Mouse (Mus musculus) MEL (cell line): ENCODE data around the gene Rpl35. TPM values are rescaled to one million over a fixed set of nuclear protein-coding genes. Genes with fewer than 3 reads are reported as not detected.

Source experiments
- DNase-seq: peaks from one replicate; pipeline ENCODE4 v3.0.0; 2011; ENCODE audit warnings: low read depth, low spot score
- H3K27ac ChIP-seq: 2 replicates; pipeline ENCODE4 v1.5.1; 2012; ENCODE audit warnings: low read depth, mild to moderate bottlenecking, control low read depth, low read length, moderate library complexity; ENCODE audit not compliant: control insufficient read depth
- H3K27me3 ChIP-seq, 2 experiments: fragments of 150-350 bp in 1 of 2; sonication (generic) in 1 of 2; 2 replicates each; pipeline ENCODE4 v1.6.1; 2012; ENCODE audit warnings: low read length in 2 of 2, mild to moderate bottlenecking in 2 of 2, improper control_type of control experiment in 1 of 2, moderate library complexity in 1 of 2; ENCODE audit not compliant: insufficient read depth in 2 of 2, control insufficient read depth in 1 of 2
- H3K36me3 ChIP-seq, 2 experiments: 2 replicates each; pipeline ENCODE4 v1.6.1; 2012 to 2014; ENCODE audit warnings: low read length in 2 of 2, improper control_type of control experiment in 1 of 2, inconsistent platforms in 1 of 2, mild to moderate bottlenecking in 1 of 2; ENCODE audit not compliant: insufficient read depth in 2 of 2, control insufficient read depth in 1 of 2
- H3K4me1 ChIP-seq, 2 experiments: fragments of 150-350 bp in 1 of 2; sonication (generic) in 1 of 2; 2 replicates each; pipeline ENCODE4 v1.6.1; 2012; ENCODE audit warnings: low read length in 2 of 2, improper control_type of control experiment in 1 of 2, mild to moderate bottlenecking in 1 of 2; ENCODE audit not compliant: insufficient read depth in 2 of 2, control insufficient read depth in 1 of 2
- H3K4me3 ChIP-seq, 2 experiments: fragments of 150-350 bp in 1 of 2; sonication (generic) in 1 of 2; 2 replicates each; pipeline ENCODE4 v1.5.1; 2012; ENCODE audit warnings: low read depth in 2 of 2, low read length in 2 of 2, mild to moderate bottlenecking in 2 of 2, moderate library complexity in 2 of 2, control low read depth in 1 of 2, improper control_type of control experiment in 1 of 2; ENCODE audit not compliant: control insufficient read depth in 1 of 2, insufficient read depth in 1 of 2
- H3K79me2 ChIP-seq: 2 replicates; pipeline ENCODE4 v1.6.1; 2012; ENCODE audit warnings: mild to moderate bottlenecking, low read length, moderate library complexity; ENCODE audit not compliant: control insufficient read depth, poor library complexity, insufficient read depth
- H3K9ac ChIP-seq: 2 replicates; pipeline ENCODE4 v1.6.1; 2012; ENCODE audit warnings: low read depth, mild to moderate bottlenecking, control low read depth, low read length, moderate library complexity; ENCODE audit not compliant: control insufficient read depth, poor library complexity, severe bottlenecking
- H3K9me3 ChIP-seq: fragments of 150-350 bp; sonication (generic); replicated peaks from 2 replicates; pipeline ENCODE4 v1.6.1; 2012; ENCODE audit warnings: mild to moderate bottlenecking, low read length, improper control_type of control experiment, moderate library complexity; ENCODE audit not compliant: insufficient read depth
- CTCF ChIP-seq, 3 experiments: IDR thresholded peaks in 2 of 3; conservative IDR thresholded peaks in 1 of 3; 2 replicates each; pipeline ENCODE4 v1.5.1; 2011 to 2012; ENCODE audit warnings: low read length in 3 of 3, low read depth in 2 of 3, mild to moderate bottlenecking in 2 of 3, improper control_type of control experiment in 1 of 3, inconsistent platforms in 1 of 3, mixed read lengths in 1 of 3, moderate library complexity in 1 of 3; ENCODE audit not compliant: control insufficient read depth in 1 of 3, insufficient read depth in 1 of 3, poor library complexity in 1 of 3, severe bottlenecking in 1 of 3
- E2F4 ChIP-seq: IDR thresholded peaks from 2 replicates; pipeline ENCODE4 v1.6.1; 2011; ENCODE audit warnings: low read depth, low read length, improper control_type of control experiment, borderline replicate concordance
- EP300 ChIP-seq, 2 experiments: IDR thresholded peaks; 2 replicates each; pipeline ENCODE4 v1.6.1; 2011; ENCODE audit warnings: improper control_type of control experiment in 2 of 2, low read length in 2 of 2, low read depth in 1 of 2, mild to moderate bottlenecking in 1 of 2
- ETS1 ChIP-seq: IDR thresholded peaks from 2 replicates; pipeline ENCODE4 v1.6.1; 2012; ENCODE audit warnings: low read depth, mild to moderate bottlenecking, inconsistent platforms, low read length, improper control_type of control experiment, moderate library complexity
- GATA1 ChIP-seq: IDR thresholded peaks from 2 replicates; pipeline ENCODE4 v1.6.1; 2011; ENCODE audit warnings: low read depth, low read length, improper control_type of control experiment
- HCFC1 ChIP-seq: IDR thresholded peaks from 2 replicates; pipeline ENCODE4 v1.6.1; 2012; ENCODE audit warnings: low read depth, mild to moderate bottlenecking, inconsistent platforms, low read length, improper control_type of control experiment, moderate library complexity
- KAT2A ChIP-seq: conservative IDR thresholded peaks from 2 replicates; pipeline ENCODE4 v1.6.1; 2012; ENCODE audit warnings: low read depth, low read length, improper control_type of control experiment, inconsistent platforms
- MYB ChIP-seq: IDR thresholded peaks from 2 replicates; pipeline ENCODE4 v1.6.1; 2011; ENCODE audit warnings: mild to moderate bottlenecking, low read depth, low read length, improper control_type of control experiment
- NELFE ChIP-seq: IDR thresholded peaks from 2 replicates; pipeline ENCODE4 v1.6.1; 2011; ENCODE audit warnings: low read depth, low read length, improper control_type of control experiment
- NRF1 ChIP-seq: IDR thresholded peaks from 2 replicates; pipeline ENCODE4 v1.6.1; 2014; ENCODE audit warnings: low read depth, mild to moderate bottlenecking, inconsistent platforms, low read length, improper control_type of control experiment, moderate library complexity; ENCODE audit not compliant: poor library complexity, insufficient read depth, severe bottlenecking
- POLR2AphosphoS5 ChIP-seq: IDR thresholded peaks from 2 replicates; pipeline ENCODE4 v1.6.1; 2012; ENCODE audit warnings: low read depth, borderline replicate concordance, mild to moderate bottlenecking, inconsistent platforms, low read length, moderate library complexity, mixed read lengths
- RAD21 ChIP-seq: IDR thresholded peaks from 2 replicates; pipeline ENCODE4 v1.6.1; 2011; ENCODE audit warnings: mild to moderate bottlenecking, low read depth, low read length, improper control_type of control experiment
- SIN3A ChIP-seq: IDR thresholded peaks from 2 replicates; pipeline ENCODE4 v1.6.1; 2012; ENCODE audit warnings: low read length, improper control_type of control experiment, inconsistent platforms
- SMC3 ChIP-seq: IDR thresholded peaks from 2 replicates; pipeline ENCODE4 v1.6.1; 2011; ENCODE audit warnings: low read depth, low read length, improper control_type of control experiment
- TAL1 ChIP-seq: IDR thresholded peaks from 2 replicates; pipeline ENCODE4 v1.6.1; 2012; ENCODE audit warnings: mild to moderate bottlenecking, inconsistent platforms, low read length, moderate library complexity, mixed read lengths
- TCF12 ChIP-seq: IDR thresholded peaks from 2 replicates; pipeline ENCODE4 v1.6.1; 2014; ENCODE audit warnings: low read depth, mild to moderate bottlenecking, inconsistent platforms, low read length, improper control_type of control experiment, moderate library complexity
- UBTF ChIP-seq: IDR thresholded peaks from 2 replicates; pipeline ENCODE4 v1.6.1; 2012; ENCODE audit warnings: low read depth, mild to moderate bottlenecking, inconsistent platforms, low read length, improper control_type of control experiment, moderate library complexity, borderline replicate concordance; ENCODE audit not compliant: insufficient read depth
- USF2 ChIP-seq, 2 experiments: IDR thresholded peaks; 2 replicates each; pipeline ENCODE4 v1.6.1; 2011 to 2012; ENCODE audit warnings: improper control_type of control experiment in 2 of 2, low read length in 2 of 2, borderline replicate concordance in 1 of 2, inconsistent platforms in 1 of 2, low read depth in 1 of 2, mild to moderate bottlenecking in 1 of 2; ENCODE audit not compliant: insufficient read depth in 1 of 2
- ZMIZ1 ChIP-seq: IDR thresholded peaks from 2 replicates; pipeline ENCODE4 v1.6.1; 2012; ENCODE audit warnings: low read depth, mild to moderate bottlenecking, inconsistent platforms, low read length, improper control_type of control experiment, moderate library complexity
- ZNF384 ChIP-seq: IDR thresholded peaks from 2 replicates; pipeline ENCODE4 v1.6.1; 2012; ENCODE audit warnings: low read depth, mild to moderate bottlenecking, inconsistent platforms, low read length, improper control_type of control experiment
- polyA plus RNA-seq, 2 experiments: library from polyadenylated mRNA; stranded (reverse) in 1 of 2; unstranded in 1 of 2; fragments of >175 nt in 1 of 2; fragments of >200 nt in 1 of 2; gene quantifications; 2 replicates each; pipeline versions ENCODE4 v1.2.1 to v1.2.4; 2012; ENCODE audit warnings: low replicate concordance in 2 of 2, low read depth in 1 of 2; ENCODE audit not compliant: insufficient read length in 2 of 2, insufficient read depth in 1 of 2, missing spikeins in 1 of 2
- total RNA-seq: library from RNA; depleted of rRNA; stranded (reverse); fragments of 300-350 nt; gene quantifications from 2 replicates; pipeline ENCODE4 v1.2.3, GENCODE M21; 2012

Gene Rpl35
- total and polyA plus RNA-seq, 3 experiments, result 930 to 1,814 TPM; not detected in 1

DNA sequence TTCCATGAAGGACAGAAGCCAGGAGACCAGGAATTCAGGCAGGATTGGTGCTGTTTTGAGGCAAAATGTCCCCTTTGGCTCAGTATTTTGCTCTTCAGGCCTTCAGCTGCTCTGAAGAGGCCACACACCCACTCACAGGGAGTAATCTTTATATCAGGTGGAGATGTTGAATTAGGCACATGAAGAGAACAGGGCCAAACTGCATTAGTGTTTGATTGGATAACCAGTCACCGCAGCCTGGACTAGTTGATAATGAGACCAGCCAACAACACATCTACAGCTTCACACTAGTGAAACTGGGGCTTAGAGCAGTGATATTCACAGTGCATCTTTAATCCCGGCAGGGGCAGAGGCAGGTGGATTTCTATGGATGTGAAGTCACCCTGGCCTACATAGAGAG lies 16.5 kb downstream of the Rpl35 start (continued):
- TF ChIP-seq ZNF384, result no peak
- peak; percentile 19; the same call in 1 of the 2 replicates for TF ChIP-seq SIN3A
- no peak for TF ChIP-seq KAT2A
- TF ChIP-seq GATA1, result peak; percentile 80
- peak; percentile 39; the same call in 1 of the 2 replicates for TF ChIP-seq TAL1
- no peak for TF ChIP-seq UBTF
- no peak for TF ChIP-seq USF2 (IDR thresholded peaks at IDR 0.05; ENCODE audit: borderline replicate concordance in 1 of 2, insufficient read depth in 1 of 2, low read depth in 1 of 2, low read length in 2 of 2)

DNA sequence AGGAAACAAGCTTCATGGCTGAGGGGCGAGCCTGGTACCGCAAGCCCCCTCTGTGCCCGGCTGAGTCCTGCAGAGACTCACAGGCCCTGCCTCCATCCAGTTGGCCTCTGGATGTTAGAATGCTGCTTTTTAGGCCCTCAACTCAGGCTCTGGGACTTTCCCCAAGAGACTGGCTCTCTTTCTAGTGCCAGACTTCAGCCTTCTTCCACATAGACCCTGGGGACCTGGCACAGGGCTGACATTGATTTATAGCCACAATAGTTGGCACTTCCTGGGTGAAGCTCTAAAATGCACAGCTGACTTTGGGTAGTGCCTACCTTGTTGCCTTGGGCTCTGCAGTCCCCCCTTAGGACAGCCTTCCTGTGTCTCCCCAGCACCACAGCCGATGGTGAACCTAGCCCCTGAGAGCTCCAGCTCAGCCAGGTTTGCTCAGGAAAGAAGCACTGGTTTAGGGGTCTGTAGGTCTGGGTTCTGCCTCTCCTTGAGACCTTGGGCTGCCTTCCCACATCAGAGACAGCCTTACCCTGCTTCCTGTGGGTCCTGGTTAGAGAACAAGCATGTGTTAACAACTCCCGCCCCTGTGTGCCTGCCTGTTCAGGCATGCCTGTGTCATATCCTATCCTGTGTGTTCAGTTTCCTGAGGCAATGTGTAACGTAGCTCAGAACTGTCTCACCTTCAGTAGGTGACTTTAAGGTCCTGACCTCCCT lies 17.5 kb downstream of the Rpl35 start:
- no peak overlapping the region for H3K27ac ChIP-seq
- H3K36me3 ChIP-seq, result peaks cover 0 to 9% of the 10 kb centered on the region in 2 experiments; a peak in 2 of 4 replicates
- no peaks in the 10 kb centered on the region for H3K79me2 ChIP-seq
- H3K4me1 ChIP-seq, result peaks cover 4 to 22% of the 10 kb centered on the region in 2 experiments; a peak in 3 of 4 replicates
- DNase-seq, result no peak
- no peaks in the 10 kb centered on the region for H3K9me3 ChIP-seq
- H3K4me3 ChIP-seq, result no peak overlapping the region
- TF ChIP-seq EP300 (IDR thresholded peaks at IDR 0.05; ENCODE audit: low read depth in 1 of 2, low read length in 2 of 2) (no peak), HCFC1 (no peak), TCF12 (no peak), RAD21 (no peak), SMC3 (no peak), ZMIZ1 (no peak), ETS1 (no peak), UBTF (no peak), NELFE (no peak), POLR2AphosphoS5 (no peak), CTCF (IDR thresholded peaks at IDR 0.05 in 2 of 3, conservative IDR thresholded peaks at IDR 0.05 in 1 of 3; ENCODE audit: control insufficient read depth in 1 of 3, insufficient read depth in 1 of 3, low read depth in 2 of 3, low read length in 3 of 3, poor library complexity in 1 of 3, severe bottlenecking in 1 of 3) (no peak), TAL1 (no peak), MYB (no peak), NRF1 (no peak), USF2 (IDR thresholded peaks at IDR 0.05; ENCODE audit: borderline replicate concordance in 1 of 2, insufficient read depth in 1 of 2, low read depth in 1 of 2, low read length in 2 of 2) (no peak), E2F4 (no peak)
- H3K27me3 ChIP-seq, result no peaks in the 10 kb centered on the region
- H3K9ac ChIP-seq, result no peak overlapping the region
